Mouse (Mus musculus) kidney, adult 2 months (tissue): ENCODE results near the gene Cdc20b. TPM values are rescaled to one million over a fixed set of nuclear protein-coding genes. Genes with fewer than 3 reads are reported as not detected.
A peak's percentile ranks its signal among the peaks of the same experiment; 100 is the strongest.

Experiments used
- DNase-seq: peaks from one replicate; pipeline ENCODE4 v3.0.0; 2021
- H3K27ac ChIP-seq: fragments of 200-500 bp; 2 replicates; pipeline ENCODE4 v1.5.1; 2012; ENCODE audit warnings: low read depth, low read length, control low read depth, inconsistent platforms; ENCODE audit not compliant: insufficient read depth
- H3K27me3 ChIP-seq: fragments of 200-500 bp; replicated peaks from 2 replicates; pipeline ENCODE4 v1.6.1; 2012; ENCODE audit warnings: mild to moderate bottlenecking, moderate library complexity, low read length, inconsistent platforms; ENCODE audit not compliant: control insufficient read depth, insufficient read depth
- H3K36me3 ChIP-seq: fragments of 200-500 bp; 2 replicates; pipeline ENCODE4 v1.6.1; 2012; ENCODE audit warnings: mild to moderate bottlenecking, moderate library complexity, low read length, inconsistent platforms; ENCODE audit not compliant: control insufficient read depth, insufficient read depth
- H3K4me1 ChIP-seq: fragments of 200-500 bp; 2 replicates; pipeline ENCODE4 v1.6.1; 2011; ENCODE audit warnings: low read length; ENCODE audit not compliant: control insufficient read depth, insufficient read depth
- H3K4me3 ChIP-seq: fragments of 200-500 bp; 2 replicates; pipeline ENCODE4 v1.5.1; 2011; ENCODE audit warnings: mild to moderate bottlenecking, low read depth, low read length, control low read depth; ENCODE audit not compliant: insufficient read depth
- CTCF ChIP-seq: fragments of 200-500 bp; conservative IDR thresholded peaks from 2 replicates; pipeline ENCODE4 v1.5.1; 2011; ENCODE audit warnings: low read depth, mild to moderate bottlenecking, control low read depth, low read length, moderate library complexity, mixed read lengths; ENCODE audit not compliant: insufficient read depth, insufficient read length
- POLR2A ChIP-seq: fragments of 200-500 bp; IDR thresholded peaks from one replicate; pipeline ENCODE4 v1.6.1; 2011; ENCODE audit warnings: low read depth, low read length, control low read depth
- WGBS: fragments of 180-500 bp; shearing (Covaris S2); methylation state at CpG from one replicate; pipeline ENCODE4 v1.1.7; 2018; 5-methylcytosine and 5-hydroxymethylcytosine counted together
- polyA plus RNA-seq: library from polyadenylated mRNA; depleted of rRNA; stranded (reverse); fragments of >200 nt; gene quantifications from 2 replicates; pipeline ENCODE4 v1.2.3, GENCODE M21; 2012

The Cdc20b gene
- polyA plus RNA-seq, 1 experiment = not detected

GRCm38 (mm10) chr13:113047018-113047417 is 12.1 kb downstream of the Cdc20b start:
- DNase-seq = no peak
- H3K27ac ChIP-seq = no peak overlapping the region
- H3K4me1 ChIP-seq = no peaks in the 10 kb centered on the region
- H3K36me3 ChIP-seq = no peaks in the 10 kb centered on the region
- TF ChIP-seq POLR2A (no peak), CTCF (no peak)
- no peak overlapping the region for H3K4me3 ChIP-seq
- no peaks in the 10 kb centered on the region for H3K27me3 ChIP-seq

GRCm38 (mm10) chr13:113047647-113048046 is 12.7 kb downstream of the Cdc20b start:
- no peak for DNase-seq
- Histone ChIP-seq H3K27me3 (no peaks in the 10 kb centered on the region), H3K4me3 (no peak overlapping the region), H3K4me1 (no peaks in the 10 kb centered on the region), H3K27ac (no peak overlapping the region), H3K36me3 (no peaks in the 10 kb centered on the region)
- 74% methylated on average over 3 of the region's 3 CpGs for WGBS
- TF ChIP-seq CTCF = no peak
- no peak for TF ChIP-seq POLR2A

GRCm38 (mm10) chr13:113054230-113054629 is 19.3 kb downstream of the Cdc20b start:
- H3K4me3 ChIP-seq = no peak overlapping the region
- DNase-seq = no peak
- H3K27ac ChIP-seq = no peak overlapping the region
- TF ChIP-seq POLR2A = no peak
- no peak for TF ChIP-seq CTCF
- no peaks in the 10 kb centered on the region for H3K36me3 ChIP-seq
- no peaks in the 10 kb centered on the region for H3K4me1 ChIP-seq
- WGBS = 90% methylated on average over 8 of the region's 8 CpGs
- no peaks in the 10 kb centered on the region for H3K27me3 ChIP-seq

GRCm38 (mm10) chr13:113055826-113056225 is 20.9 kb downstream of the Cdc20b start:
- H3K27ac ChIP-seq = no peak overlapping the region
- H3K27me3 ChIP-seq = no peaks in the 10 kb centered on the region
- H3K4me3 ChIP-seq = no peak overlapping the region
- no peaks in the 10 kb centered on the region for H3K4me1 ChIP-seq
- TF ChIP-seq CTCF = peak; percentile 31; the same call in 1 of the 2 replicates
- TF ChIP-seq POLR2A = no peak
- 30% methylated on average over 8 of the region's 8 CpGs for WGBS
- no peaks in the 10 kb centered on the region for H3K36me3 ChIP-seq
- DNase-seq = no peak

GRCm38 (mm10) chr13:113061746-113062145 is 26.8 kb downstream of the Cdc20b start:
- no peaks in the 10 kb centered on the region for H3K4me1 ChIP-seq
- no peaks in the 10 kb centered on the region for H3K27me3 ChIP-seq
- DNase-seq = no peak
- H3K4me3 ChIP-seq = no peak overlapping the region
- WGBS = 89% methylated on average over 6 of the region's 6 CpGs
- H3K36me3 ChIP-seq = no peaks in the 10 kb centered on the region
- no peak for TF ChIP-seq CTCF
- no peak for TF ChIP-seq POLR2A
- no peak overlapping the region for H3K27ac ChIP-seq

GRCm38 (mm10) chr13:113064542-113064941 is 29.6 kb downstream of the Cdc20b start:
- Histone ChIP-seq H3K27me3 (no peaks in the 10 kb centered on the region), H3K27ac (no peak overlapping the region), H3K4me3 (no peak overlapping the region), H3K4me1 (no peaks in the 10 kb centered on the region), H3K36me3 (no peaks in the 10 kb centered on the region)
- 37% methylated on average over 9 of the region's 9 CpGs for WGBS
- no peak for TF ChIP-seq POLR2A
- no peak for TF ChIP-seq CTCF
- no peak for DNase-seq

GRCm38 (mm10) chr13:113079021-113079420 is 44.1 kb downstream of the Cdc20b start:
- WGBS = 88% methylated on average over 9 of the region's 9 CpGs
- TF ChIP-seq CTCF (no peak), POLR2A (no peak)

GRCm38 (mm10) chr13:113082101-113082500 is 47.2 kb downstream of the Cdc20b start:
- Histone ChIP-seq H3K4me3 (no peak overlapping the region), H3K4me1 (no peaks in the 10 kb centered on the region), H3K27ac (no peak overlapping the region), H3K27me3 (no peaks in the 10 kb centered on the region), H3K36me3 (no peaks in the 10 kb centered on the region)
- TF ChIP-seq CTCF (no peak), POLR2A (no peak)
- no peak for DNase-seq
- 83% methylated on average over 1 of the region's 1 CpGs for WGBS

More at GRCm38 (mm10) chr13:113079021-113079420, 44.1 kb downstream of the Cdc20b start:
- no peak for DNase-seq
- H3K27me3 ChIP-seq = no peaks in the 10 kb centered on the region
- no peak overlapping the region for H3K27ac ChIP-seq
- no peak overlapping the region for H3K4me3 ChIP-seq
- no peaks in the 10 kb centered on the region for H3K4me1 ChIP-seq
- H3K36me3 ChIP-seq = no peaks in the 10 kb centered on the region
